Mouse (Mus musculus) brain, embryonic 14.5 days (tissue): ENCODE measurements at regions not wholly inside any gene's neighbourhood (a gene's known extent, or its start where the extent isn't known, plus 50 kb on each side); places are given as distances from the start of the nearest gene placed in this dataset.

Experiments used
- CTCF ChIP-seq: fragments of 200-500 bp; IDR thresholded peaks from 2 replicates; pipeline ENCODE4 v1.5.1; 2012; ENCODE audit warnings: inconsistent platforms, mild to moderate bottlenecking, moderate library complexity, borderline replicate concordance; ENCODE audit not compliant: insufficient read depth, insufficient read length; ENCODE audit errors: extremely low read depth
- POLR2A ChIP-seq: fragments of 200-500 bp; IDR thresholded peaks from 2 replicates; pipeline ENCODE4 v1.6.1; 2012; ENCODE audit warnings: mild to moderate bottlenecking, inconsistent platforms, borderline replicate concordance; ENCODE audit not compliant: poor library complexity, insufficient read depth, insufficient read length, severe bottlenecking; ENCODE audit errors: extremely low read depth

DNA sequence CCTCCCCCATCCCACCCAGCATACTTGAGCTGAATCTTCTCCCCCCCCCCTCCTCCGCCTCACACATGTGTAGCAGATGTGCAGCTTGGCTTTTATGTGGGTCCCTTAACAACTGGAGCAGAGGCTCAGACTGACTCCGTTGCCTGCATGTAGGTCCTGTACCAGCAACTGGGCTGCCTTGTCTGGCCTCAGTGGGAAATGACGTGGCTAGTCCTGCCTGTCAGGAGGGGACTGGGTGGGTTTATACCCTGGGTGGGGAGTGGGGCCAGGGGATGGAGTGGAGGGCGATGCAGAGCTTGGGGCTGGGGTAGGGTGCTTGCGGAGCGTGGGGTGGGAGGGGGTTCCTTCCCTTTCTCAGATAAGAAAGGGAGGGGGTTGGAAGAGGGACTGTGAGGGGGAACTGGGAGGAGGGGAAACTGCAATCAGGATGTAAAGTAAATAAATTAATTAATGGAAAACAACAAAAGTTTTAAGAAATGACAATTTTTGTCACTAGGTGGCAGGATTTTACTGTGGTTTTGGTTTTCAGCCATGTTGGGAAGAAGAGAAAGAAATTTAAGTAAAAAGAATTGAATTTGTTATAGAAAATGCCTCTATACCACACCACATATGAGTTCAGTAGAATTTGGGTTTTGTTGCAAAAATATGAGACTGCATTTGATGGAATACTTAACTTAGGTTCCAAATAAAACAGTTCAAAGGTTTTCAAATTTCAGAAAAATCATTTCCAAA is 61.9 kb upstream of the Vwde start:
- TF ChIP-seq CTCF (no peak), POLR2A (no peak)
